Mouse (Mus musculus) midbrain, embryonic 15.5 days (tissue): ENCODE measurements at regions not wholly inside any gene's neighbourhood (a gene's known extent, or its start where the extent isn't known, plus 50 kb on each side); places are given as distances from the start of the nearest gene placed in this dataset.
"Not testable (repeated sequence)": the region's sequence is repeated elsewhere in the genome, so short reads cannot be mapped to it uniquely, and the experiment has no call there.

Experiments
- ATAC-seq: fragments of 200-750 bp; cut with Nextera tagmentation; replicated peaks from 2 replicates; pipeline ENCODE4 v1.8.0; 2017; ENCODE audit warnings: moderate TSS enrichment
- H3K27ac ChIP-seq: fragments of 300-500 bp; sonication (generic); 2 replicates; pipeline ENCODE4 v1.5.1; 2015; ENCODE audit warnings: mild to moderate bottlenecking, inconsistent platforms
- H3K27me3 ChIP-seq: fragments of 300-500 bp; sonication (generic); replicated peaks from 2 replicates; pipeline ENCODE4 v1.6.1; 2015; ENCODE audit warnings: inconsistent platforms
- H3K36me3 ChIP-seq: fragments of 300-500 bp; sonication (generic); replicated peaks from 2 replicates; pipeline ENCODE4 v1.6.1; 2015; ENCODE audit warnings: inconsistent platforms
- H3K4me1 ChIP-seq: fragments of 300-500 bp; sonication (generic); 2 replicates; pipeline ENCODE4 v1.6.1; 2015; ENCODE audit warnings: inconsistent platforms
- H3K4me2 ChIP-seq: fragments of 300-500 bp; sonication (generic); 2 replicates; pipeline ENCODE4 v1.6.1; 2015; ENCODE audit warnings: inconsistent platforms, mild to moderate bottlenecking, moderate library complexity
- H3K4me3 ChIP-seq: fragments of 300-500 bp; sonication (generic); 2 replicates; pipeline ENCODE4 v1.5.1; 2015; ENCODE audit warnings: mild to moderate bottlenecking, inconsistent platforms
- H3K9ac ChIP-seq: fragments of 300-500 bp; sonication (generic); 2 replicates; pipeline ENCODE4 v1.6.1; 2015; ENCODE audit warnings: mild to moderate bottlenecking, inconsistent platforms
- H3K9me3 ChIP-seq: fragments of 300-500 bp; sonication (generic); 2 replicates; pipeline ENCODE4 v1.6.1; 2016; ENCODE audit warnings: inconsistent platforms
- WGBS: fragments of 180-500 bp; shearing (Covaris S2); methylation state at CpG from one replicate; pipeline ENCODE4 v1.1.7; 2015; ENCODE audit warnings: mixed read lengths; 5-methylcytosine and 5-hydroxymethylcytosine counted together

GRCm38 (mm10) chr12:104637046-104638032 lies 114.4 kb downstream of the Dicer1 start:
- H3K4me2 ChIP-seq: peak overlapping the region; percentile 34
- H3K4me3 ChIP-seq: no peak overlapping the region
- no peaks in the 10 kb centered on the region for H3K9me3 ChIP-seq
- peaks cover 4% of the 10 kb centered on the region; the same call in 1 of the 2 replicates for H3K27me3 ChIP-seq
- 10% methylated on average over 33 of the region's 33 CpGs for WGBS
- H3K9ac ChIP-seq: no peak overlapping the region
- peaks cover 15% of the 10 kb centered on the region for H3K4me1 ChIP-seq
- peak overlapping the region; percentile 39; the same call in 1 of the 2 replicates for H3K27ac ChIP-seq
- peak; percentile 68 for ATAC-seq
- H3K36me3 ChIP-seq: no peaks in the 10 kb centered on the region

- ATAC-seq: no peak
- peaks cover 4% of the 10 kb centered on the region; the same call in 1 of the 2 replicates for H3K27me3 ChIP-seq
- no peak overlapping the region for H3K4me2 ChIP-seq
- H3K36me3 ChIP-seq: no peaks in the 10 kb centered on the region
- no peak overlapping the region for H3K4me3 ChIP-seq
- peaks cover 15% of the 10 kb centered on the region for H3K4me1 ChIP-seq
- WGBS: 48% methylated on average over 12 of the region's 12 CpGs
- H3K27ac ChIP-seq: no peak overlapping the region
- no peak overlapping the region for H3K9ac ChIP-seq
- no peaks in the 10 kb centered on the region for H3K9me3 ChIP-seq
Observed at GRCm38 (mm10) chr12:104636474-104636873, 115.3 kb downstream of the Dicer1 start.

GRCm38 (mm10) chr12:104634818-104635217 lies 116.9 kb downstream of the Dicer1 start:
- Histone ChIP-seq H3K9ac (no peak overlapping the region), H3K4me2 (no peak overlapping the region), H3K27ac (no peak overlapping the region), H3K4me3 (no peak overlapping the region), H3K4me1 (peaks cover 15% of the 10 kb centered on the region), H3K36me3 (no peaks in the 10 kb centered on the region), H3K9me3 (no peaks in the 10 kb centered on the region), H3K27me3 (peaks cover 4% of the 10 kb centered on the region; the same call in 1 of the 2 replicates)
- WGBS: 61% methylated on average over 10 of the region's 10 CpGs
- no peak for ATAC-seq

- Histone ChIP-seq H3K9ac (no peak overlapping the region), H3K4me2 (no peak overlapping the region), H3K27ac (no peak overlapping the region), H3K4me1 (no peaks in the 10 kb centered on the region), H3K36me3 (no peaks in the 10 kb centered on the region), H3K27me3 (no peaks in the 10 kb centered on the region), H3K9me3 (no peaks in the 10 kb centered on the region), H3K4me3 (no peak overlapping the region)
- 89% methylated on average over 3 of the region's 3 CpGs for WGBS
- ATAC-seq: no peak
Observed at GRCm38 (mm10) chr12:104630590-104630989, 121.2 kb downstream of the Dicer1 start.

- Histone ChIP-seq H3K36me3 (no peaks in the 10 kb centered on the region), H3K4me1 (no peaks in the 10 kb centered on the region), H3K4me2 (no peak overlapping the region), H3K27ac (no peak overlapping the region), H3K9ac (no peak overlapping the region), H3K27me3 (no peaks in the 10 kb centered on the region), H3K9me3 (no peaks in the 10 kb centered on the region), H3K4me3 (no peak overlapping the region)
- no peak for ATAC-seq
- 91% methylated on average over 2 of the region's 2 CpGs for WGBS
Observed at GRCm38 (mm10) chr12:104629449-104629848, 122.3 kb downstream of the Dicer1 start.

GRCm38 (mm10) chr12:104626054-104626453 lies 125.7 kb downstream of the Dicer1 start:
- Histone ChIP-seq H3K9me3 (no peaks in the 10 kb centered on the region), H3K4me2 (no peak overlapping the region), H3K27me3 (no peaks in the 10 kb centered on the region), H3K36me3 (no peaks in the 10 kb centered on the region), H3K27ac (no peak overlapping the region), H3K4me3 (no peak overlapping the region), H3K4me1 (no peaks in the 10 kb centered on the region), H3K9ac (no peak overlapping the region)
- WGBS: 84% methylated on average over 5 of the region's 5 CpGs
- ATAC-seq: no peak

- Histone ChIP-seq H3K4me3 (no peak overlapping the region), H3K9me3 (no peaks in the 10 kb centered on the region), H3K27me3 (no peaks in the 10 kb centered on the region), H3K4me2 (no peak overlapping the region), H3K9ac (no peak overlapping the region), H3K4me1 (no peaks in the 10 kb centered on the region), H3K27ac (no peak overlapping the region), H3K36me3 (no peaks in the 10 kb centered on the region)
- ATAC-seq: no peak
- 68% methylated on average over 7 of the region's 7 CpGs for WGBS
Observed at GRCm38 (mm10) chr12:104623896-104624685, 127.7 kb downstream of the Dicer1 start.

GRCm38 (mm10) chr12:104617111-104617725 lies 134.5 kb downstream of the Dicer1 start:
- Histone ChIP-seq H3K9ac (peak overlapping the region; percentile 21; the same call in 1 of the 2 replicates), H3K4me1 (no peaks in the 10 kb centered on the region), H3K27me3 (no peaks in the 10 kb centered on the region), H3K36me3 (no peaks in the 10 kb centered on the region), H3K4me2 (peak overlapping the region; percentile 48), H3K27ac (peak overlapping the region; percentile 86), H3K9me3 (no peaks in the 10 kb centered on the region), H3K4me3 (peak overlapping the region; percentile 28)
- ATAC-seq: peak; percentile 96
- WGBS: 8% methylated on average over 17 of the region's 17 CpGs

GRCm38 (mm10) chr12:104614240-104614639 lies 137.5 kb downstream of the Dicer1 start:
- Histone ChIP-seq H3K4me1 (0 out of 2 replicates have a peak, but pooled peaks cover 2% of the 10 kb centered on the region), H3K9ac (no peak overlapping the region), H3K36me3 (no peaks in the 10 kb centered on the region), H3K4me3 (no peak overlapping the region), H3K9me3 (no peaks in the 10 kb centered on the region), H3K27me3 (no peaks in the 10 kb centered on the region), H3K27ac (no peak overlapping the region), H3K4me2 (no peak overlapping the region)
- WGBS: 75% methylated on average over 8 of the region's 8 CpGs
- ATAC-seq: no peak

- Histone ChIP-seq H3K9ac (no peak overlapping the region), H3K4me1 (0 out of 2 replicates have a peak, but pooled peaks cover 2% of the 10 kb centered on the region), H3K36me3 (no peaks in the 10 kb centered on the region), H3K27me3 (no peaks in the 10 kb centered on the region), H3K27ac (0 out of 2 replicates have a peak overlapping the region, but pooled peaks have one; percentile 22), H3K4me2 (no peak overlapping the region), H3K9me3 (no peaks in the 10 kb centered on the region), H3K4me3 (no peak overlapping the region)
- ATAC-seq: no peak
- 43% methylated on average over 19 of the region's 19 CpGs for WGBS
Observed at GRCm38 (mm10) chr12:104609767-104610166, 136.6 kb upstream of the Gsc start.

GRCm38 (mm10) chr12:104608956-104609355 lies 135.8 kb upstream of the Gsc start:
- H3K4me2 ChIP-seq, H3K4me3 ChIP-seq, H3K4me1 ChIP-seq, H3K9ac ChIP-seq, H3K36me3 ChIP-seq, H3K27ac ChIP-seq, H3K9me3 ChIP-seq, ATAC-seq, H3K27me3 ChIP-seq: not testable (repeated sequence)
- WGBS: 88% methylated on average over 4 of the region's 4 CpGs

- H3K9ac ChIP-seq: no peak overlapping the region
- no peak overlapping the region for H3K4me3 ChIP-seq
- 80% methylated on average over 5 of the region's 5 CpGs for WGBS
- ATAC-seq: no peak
- no peaks in the 10 kb centered on the region for H3K9me3 ChIP-seq
- no peak overlapping the region for H3K27ac ChIP-seq
- no peaks in the 10 kb centered on the region for H3K36me3 ChIP-seq
- H3K4me2 ChIP-seq: no peak overlapping the region
- H3K4me1 ChIP-seq: 0 out of 2 replicates have a peak, but pooled peaks cover 2% of the 10 kb centered on the region
- no peaks in the 10 kb centered on the region for H3K27me3 ChIP-seq
Observed at GRCm38 (mm10) chr12:104607410-104607809, 134.3 kb upstream of the Gsc start.
